In the genomic region with DNA sequence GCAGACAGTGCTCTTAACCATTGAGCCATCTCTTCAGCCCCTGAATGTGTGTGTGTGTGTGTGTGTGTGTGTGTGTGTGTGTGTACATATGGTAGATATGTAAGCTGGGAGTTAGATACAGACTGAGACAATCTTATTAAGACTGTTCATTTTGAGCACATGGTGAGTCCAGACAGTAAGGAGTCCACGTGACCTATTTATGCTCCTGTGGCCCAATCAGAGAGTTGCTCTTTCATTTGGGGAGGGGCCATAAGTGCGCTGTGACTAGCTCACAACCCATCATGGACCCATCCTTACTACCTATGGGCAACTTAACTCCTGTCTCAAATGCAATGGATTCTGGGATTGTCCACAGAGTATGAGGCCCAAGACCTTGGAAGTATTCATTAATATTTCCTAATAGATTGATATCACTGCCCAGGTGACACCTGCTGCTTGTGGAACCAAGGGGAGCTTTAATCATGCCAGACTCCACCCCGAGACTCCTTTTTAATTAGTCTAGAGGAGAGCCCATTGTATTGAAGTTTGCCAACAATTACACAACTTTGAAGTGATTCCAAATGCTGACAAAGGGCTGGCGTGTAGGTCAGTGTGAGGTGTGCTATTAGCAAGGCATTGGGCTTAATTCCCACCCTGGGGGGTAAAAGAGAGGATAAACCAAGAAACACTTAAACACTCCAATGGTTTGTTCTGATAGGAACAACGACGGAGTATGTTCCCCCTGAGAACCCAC, we compare ENCODE assay signal across 30 mouse cellular contexts. TPM values are rescaled to one million over a fixed set of nuclear protein-coding genes. Genes with fewer than 3 reads are reported as not detected.
"Had no signal": no experiment of that assay in that cellular context is flagged by ENCODE, and none has a peak within 500 bp of the region (broad histone marks: within the 10 kb centered on the region; RNA-seq: fewer than 3 reads in every experiment).

No protein-coding gene starts in this region.

- H3K4me3 ChIP-seq: limb, embryonic 12.5 days; limb, embryonic 15.5 days; liver, embryonic 12.5 days; liver, embryonic 15.5 days; neural tube, embryonic 13.5 days; stomach, embryonic 15.5 days had no signal

- H3K4me2 ChIP-seq: limb, embryonic 12.5 days; limb, embryonic 15.5 days; liver, embryonic 12.5 days; liver, embryonic 15.5 days; midbrain, embryonic 11.5 days; neural tube, embryonic 13.5 days; stomach, embryonic 15.5 days had no signal

- H3K9me3 ChIP-seq: limb, embryonic 12.5 days; limb, embryonic 15.5 days; liver, embryonic 12.5 days; liver, embryonic 15.5 days; neural tube, embryonic 13.5 days; stomach, embryonic 15.5 days had no signal

- H3K4me1 ChIP-seq: limb, embryonic 12.5 days; stomach, embryonic 15.5 days had no signal

- ATAC-seq: liver, embryonic 12.5 days had no signal

- H3K9ac ChIP-seq: limb, embryonic 12.5 days; limb, embryonic 15.5 days; liver, embryonic 12.5 days; liver, embryonic 15.5 days; stomach, embryonic 15.5 days had no signal

- DNase-seq: kidney, adult 11 months; kidney, adult 8-10 months; kidney, postnatal 14 days; kidney, postnatal 4 days; left cerebral cortex, postnatal 4 days; lung, adult 2 months; lung, postnatal 14 days; lung, postnatal 4 days; midbrain, embryonic 14.5 days; right cerebral cortex, adult 18-20 months; right cerebral cortex, postnatal 14 days; spleen, adult 18-20 months; thymus, postnatal 25 days had no signal

- H3K27ac ChIP-seq: limb, embryonic 12.5 days; limb, embryonic 15.5 days; liver, embryonic 12.5 days; liver, embryonic 15.5 days; neural tube, embryonic 13.5 days; stomach, embryonic 15.5 days had no signal

- H3K36me3 ChIP-seq: limb, embryonic 12.5 days; limb, embryonic 15.5 days; liver, embryonic 12.5 days; liver, embryonic 15.5 days; neural tube, embryonic 13.5 days; stomach, embryonic 15.5 days had no signal

- H3K27me3 ChIP-seq: liver, embryonic 12.5 days; liver, embryonic 15.5 days; stomach, embryonic 15.5 days had no signal

RNA-seq across cellular contexts. Expression of a gene that starts 42.5 kb away (rescaled TPM):
- total RNA-seq: layer of hippocampus, adult 18-20 months; layer of hippocampus, postnatal 14 days; left cerebral cortex, adult 8-10 months; left cerebral cortex, postnatal 14 days; left cerebral cortex, postnatal 4 days; megakaryocyte progenitor cell, adult 5-6 weeks; megakaryocyte-erythroid progenitor cell, adult 5-6 weeks; neutrophil, adult 5-6 weeks had no signal
- polyA plus RNA-seq: kidney, embryonic 16.5 days; limb, embryonic 12.5 days; limb, embryonic 15.5 days; liver, embryonic 12.5 days; liver, embryonic 15.5 days; lung, adult 2 months; lung, embryonic 16.5 days; midbrain, embryonic 11.5 days; midbrain, embryonic 14.5 days; neural tube, embryonic 13.5 days; stomach, embryonic 15.5 days; thymus, postnatal 0 days had no signal

RNA-seq across cellular contexts. Expression of a gene that starts 50.8 kb away (rescaled TPM):
- total RNA-seq: megakaryocyte progenitor cell, adult 5-6 weeks; megakaryocyte-erythroid progenitor cell, adult 5-6 weeks; neutrophil, adult 5-6 weeks had no signal
- polyA plus RNA-seq: midbrain, embryonic 11.5 days had no signal
